Comparison of ENCODE assay signal across 12 mouse cellular contexts in the genomic region with DNA sequence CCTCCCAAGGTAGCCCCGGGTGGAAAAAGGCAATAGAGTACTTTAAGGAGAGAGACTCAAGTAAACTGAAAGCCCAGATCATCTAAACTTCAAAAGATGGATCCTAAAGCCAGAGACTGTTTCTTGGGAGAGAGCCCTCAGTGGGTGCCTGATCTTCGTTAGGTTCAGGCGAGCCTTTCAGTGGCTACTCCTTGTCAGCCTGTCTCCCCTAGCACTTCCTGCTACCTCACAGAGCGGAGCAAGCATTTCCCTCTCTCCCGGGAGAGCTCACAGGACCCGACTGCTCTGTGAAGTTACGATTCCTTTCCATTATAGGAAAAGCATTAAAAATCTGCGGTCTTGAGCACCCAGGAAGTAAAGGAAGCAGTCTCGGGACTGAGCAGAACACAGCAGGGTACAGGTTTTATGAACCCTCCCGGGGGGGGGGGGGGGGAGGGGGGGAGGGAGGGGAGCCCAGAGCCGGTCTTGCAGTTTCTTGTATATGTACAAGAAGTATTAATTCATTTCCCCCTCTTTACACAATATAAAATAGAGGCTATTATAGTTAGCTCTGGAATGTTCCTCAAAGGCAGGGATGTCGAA. TPM values are rescaled to one million over a fixed set of nuclear protein-coding genes. Genes with fewer than 3 reads are reported as not detected.
DNase-seq lines count a peak whose midpoint lies in the region; ATAC-seq and TF ChIP-seq lines count a peak whose summit lies in the region.
"Had no signal": no experiment of that assay in that cellular context is flagged by ENCODE, and none has a peak within 500 bp of the region (broad histone marks: within the 10 kb centered on the region; RNA-seq: fewer than 3 reads in every experiment).

No protein-coding gene starts in this region.

- peak overlapping the region; percentile 32 for H3K4me2 ChIP-seq in embryonic facial prominence, embryonic 13.5 days
- H3K4me2 ChIP-seq in stomach, embryonic 15.5 days: peak overlapping the region; percentile 19; the same call in 1 of the 2 replicates
- H3K4me2 ChIP-seq: neural tube, embryonic 15.5 days had no signal

- peak overlapping the region; percentile 40; the same call in 1 of the 2 replicates for H3K27ac ChIP-seq in liver, adult 2 months (replicated peaks; ENCODE audit: insufficient read depth, low read depth, low read length)
- H3K27ac ChIP-seq in embryonic facial prominence, embryonic 13.5 days: peak overlapping the region; percentile 85
- H3K27ac ChIP-seq in limb, embryonic 10.5 days: peak overlapping the region; percentile 28; the same call in 1 of the 2 replicates
- H3K27ac ChIP-seq in stomach, embryonic 15.5 days: peak overlapping the region; percentile 75
- H3K27ac ChIP-seq: macrophage; neural tube, embryonic 15.5 days had no signal

- no peak overlapping the region; the same call in 1 of the 2 replicates for H3K4me3 ChIP-seq in liver, adult 2 months (ENCODE audit: insufficient read depth, low read depth, low read length)
- no peak overlapping the region for H3K4me3 ChIP-seq in embryonic facial prominence, embryonic 13.5 days
- no peak overlapping the region for H3K4me3 ChIP-seq in limb, embryonic 10.5 days
- no peak overlapping the region for H3K4me3 ChIP-seq in stomach, embryonic 15.5 days (replicated peaks)
- H3K4me3 ChIP-seq: neural tube, embryonic 15.5 days had no signal

- peak overlapping the region; percentile 34; the same call in 1 of the 2 replicates for H3K9ac ChIP-seq in liver, adult 2 months (ENCODE audit: low read depth, low read length)
- no peak overlapping the region for H3K9ac ChIP-seq in embryonic facial prominence, embryonic 13.5 days
- H3K9ac ChIP-seq in stomach, embryonic 15.5 days: no peak overlapping the region
- H3K9ac ChIP-seq: neural tube, embryonic 15.5 days had no signal

- no peak for TF ChIP-seq POLR2A in liver, adult 2 months (IDR thresholded peaks at IDR 0.05; ENCODE audit: extremely low read depth, insufficient read depth, low read length)

- DNase-seq in liver, adult 2 months (ENCODE audit: extremely low read depth, low read depth, low spot score): no peak
- DNase-seq in liver: no peak
- DNase-seq in limb, embryonic 10.5 days (ENCODE audit: low spot score): no peak
- DNase-seq in adrenal gland, adult 8-10 months: no peak
- no peak for DNase-seq in cerebellum, adult 9-11 months
- DNase-seq: kidney, adult 11 months had no signal

- H3K27me3 ChIP-seq in liver, adult 2 months (ENCODE audit: control insufficient read depth, insufficient read depth, low read length): no peaks in the 10 kb centered on the region
- no peaks in the 10 kb centered on the region for H3K27me3 ChIP-seq in embryonic facial prominence, embryonic 13.5 days
- no peaks in the 10 kb centered on the region for H3K27me3 ChIP-seq in limb, embryonic 10.5 days (ENCODE audit: low read depth, poor library complexity, severe bottlenecking)
- no peaks in the 10 kb centered on the region for H3K27me3 ChIP-seq in stomach, embryonic 15.5 days (replicated peaks)
- H3K27me3 ChIP-seq: neural tube, embryonic 15.5 days; Patski had no signal

- no peaks in the 10 kb centered on the region for H3K9me3 ChIP-seq in embryonic facial prominence, embryonic 13.5 days
- H3K9me3 ChIP-seq in limb, embryonic 10.5 days (replicated peaks): 0 out of 2 replicates have a peak, but pooled peaks cover 1% of the 10 kb centered on the region
- H3K9me3 ChIP-seq in stomach, embryonic 15.5 days: no peaks in the 10 kb centered on the region
- H3K9me3 ChIP-seq: neural tube, embryonic 15.5 days had no signal

- 54% methylated on average over 12 of the region's 12 CpGs for WGBS in liver, adult 2 months
- 34% methylated on average over 12 of the region's 12 CpGs for WGBS in embryonic facial prominence, embryonic 13.5 days
- 47% methylated on average over 12 of the region's 12 CpGs for WGBS in limb, embryonic 10.5 days
- WGBS in stomach, embryonic 15.5 days: 26% methylated on average over 12 of the region's 12 CpGs

- H3K4me1 ChIP-seq in liver, adult 2 months (ENCODE audit: control insufficient read depth, insufficient read depth, low read length): no peaks in the 10 kb centered on the region
- H3K4me1 ChIP-seq in embryonic facial prominence, embryonic 13.5 days: peaks cover 31% of the 10 kb centered on the region
- H3K4me1 ChIP-seq in limb, embryonic 10.5 days: peaks cover 19% of the 10 kb centered on the region
- peaks cover 14% of the 10 kb centered on the region for H3K4me1 ChIP-seq in stomach, embryonic 15.5 days

- H3K79me2 ChIP-seq in liver, adult 2 months (ENCODE audit: control insufficient read depth, insufficient read depth, low read length): no peaks in the 10 kb centered on the region

- H3K36me3 ChIP-seq in liver, adult 2 months (ENCODE audit: control insufficient read depth, insufficient read depth, low read length): no peaks in the 10 kb centered on the region
- H3K36me3 ChIP-seq in embryonic facial prominence, embryonic 13.5 days: no peaks in the 10 kb centered on the region
- H3K36me3 ChIP-seq in limb, embryonic 10.5 days: 0 out of 2 replicates have a peak, but pooled peaks cover 2% of the 10 kb centered on the region
- no peaks in the 10 kb centered on the region for H3K36me3 ChIP-seq in stomach, embryonic 15.5 days
- H3K36me3 ChIP-seq: neural tube, embryonic 15.5 days had no signal

- no peak for TF ChIP-seq CTCF in liver, adult 2 months (IDR thresholded peaks at IDR 0.05; ENCODE audit: low read depth, low read length)

- peak; percentile 26; the same call in 1 of the 2 replicates for ATAC-seq in embryonic facial prominence, embryonic 13.5 days (ENCODE audit: insufficient number of reproducible peaks, insufficient read depth, low FRiP score, low TSS enrichment, low read depth)
- peak; percentile 30; the same call in 1 of the 2 replicates for ATAC-seq in stomach, embryonic 15.5 days (ENCODE audit: insufficient read depth, low FRiP score, low read depth)
- ATAC-seq in activated CD4-positive, CD25-positive, alpha-beta regulatory T cell, adult 4 months: no peak
- ATAC-seq: Patski had no signal

RNA-seq across cellular contexts. Expression of gene Ralbp1, which starts 20.8 kb away (rescaled TPM):
- 14.3 and 14.5 TPM in 2 replicates for total RNA-seq in liver, adult 2 months (2014; rRNA removed)
- polyA plus RNA-seq in liver, adult 2 months (2012; rRNA removed): 10.2 and 10.3 TPM in 2 replicates
- 94.1 and 105 TPM in 2 replicates for polyA plus RNA-seq in embryonic facial prominence, embryonic 13.5 days (2015; fragmentation: Nextera tagmentation; extraction: Ambion mirVana)
- polyA plus RNA-seq in limb, embryonic 10.5 days (2016; fragmentation: Nextera tagmentation; extraction: Ambion mirVana): 53.4 and 64.7 TPM in 2 replicates
- polyA plus RNA-seq in stomach, embryonic 15.5 days (2015; fragmentation: Nextera tagmentation; extraction: Ambion mirVana): 80.9 and 95.3 TPM in 2 replicates
- 10 to 100 TPM; 59.3 to 64.9 (median 62.6) TPM for total RNA-seq in adrenal gland, adult 8-10 months (2022)
- polyA plus RNA-seq in activated CD4-positive, CD25-positive, alpha-beta regulatory T cell, adult 4 months (2017; shearing (Covaris generic)): 10 to 100 TPM; 39.1 to 51.8 TPM

RNA-seq across cellular contexts. Expression of gene Twsg1, which starts 44.6 kb away (rescaled TPM):
- 21.2 and 23.3 TPM in 2 replicates for total RNA-seq in liver, adult 2 months (2014; rRNA removed)
- 16.3 and 18.4 TPM in 2 replicates for polyA plus RNA-seq in liver, adult 2 months (2012; rRNA removed)
- 154 and 159 TPM in 2 replicates for polyA plus RNA-seq in embryonic facial prominence, embryonic 13.5 days (2015; fragmentation: Nextera tagmentation; extraction: Ambion mirVana)
- 83.6 and 109 TPM in 2 replicates for polyA plus RNA-seq in limb, embryonic 10.5 days (2016; fragmentation: Nextera tagmentation; extraction: Ambion mirVana)
- 118 and 119 TPM in 2 replicates for polyA plus RNA-seq in stomach, embryonic 15.5 days (2015; fragmentation: Nextera tagmentation; extraction: Ambion mirVana)
- 100 to 1,000 TPM; 107 to 156 (median 129) TPM for total RNA-seq in adrenal gland, adult 8-10 months (2022)
- 10 to 100 TPM; 19.9 to 22.2 TPM for polyA plus RNA-seq in activated CD4-positive, CD25-positive, alpha-beta regulatory T cell, adult 4 months (2017; shearing (Covaris generic))

Comparison
In these comparisons a context has a peak if more than half of its experiments do, and no peak if none do; other contexts are left out.
1. H3K27ac ChIP-seq: peak in every context shown above with its lines; median percentile 85 in embryonic facial prominence, embryonic 13.5 days; 75 in stomach, embryonic 15.5 days; 40 in liver, adult 2 months; 28 in limb, embryonic 10.5 days.